Mouse (Mus musculus): ENCODE measurements around the gene Sit1. TPM values are rescaled to one million over a fixed set of nuclear protein-coding genes. Genes with fewer than 3 reads are reported as not detected.
A peak's percentile ranks its signal among the peaks of the same experiment; 100 is the strongest.
"Not testable (repeated sequence)": the region's sequence is repeated elsewhere in the genome, so short reads cannot be mapped to it uniquely, and the experiment has no call there.

Gene Sit1
- polyA plus RNA-seq, 1 experiment, result not detected

DNA sequence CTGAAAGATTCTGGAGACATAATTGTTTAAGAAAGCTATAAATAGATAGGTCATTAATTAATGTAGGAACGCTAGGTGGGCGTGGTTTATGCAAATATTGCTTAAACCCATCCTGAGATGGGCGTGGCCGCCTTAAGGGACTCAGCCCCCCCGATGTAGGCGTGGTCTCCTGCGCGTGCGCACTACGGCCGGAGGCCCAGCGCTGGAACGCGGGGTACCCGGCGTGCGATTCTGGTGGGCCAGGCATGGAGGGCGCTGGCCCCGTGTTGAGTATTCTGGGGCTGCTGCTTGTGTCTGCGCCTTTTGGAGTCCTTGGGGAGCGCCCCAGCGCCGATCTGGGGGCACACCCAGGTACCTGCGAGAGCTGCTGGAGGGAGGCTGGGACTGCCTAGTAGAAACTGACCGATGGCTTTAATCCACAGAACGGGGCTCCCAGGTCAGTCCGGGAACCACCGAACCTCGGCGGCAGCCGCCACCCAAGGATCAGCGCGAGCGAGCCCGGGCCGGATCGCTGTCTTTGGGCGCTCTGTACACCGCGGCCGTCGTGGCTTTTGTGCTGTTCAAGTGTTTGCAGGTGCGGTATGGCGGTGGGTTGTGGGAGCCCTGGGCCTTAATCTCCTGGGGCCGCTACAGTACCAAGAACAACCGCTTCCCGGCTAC is 9.8 kb upstream of the Sit1 start:
- TF ChIP-seq TAL1 (IDR thresholded peaks at IDR 0.05; ENCODE audit: low read length) (no peak), GATA1 (IDR thresholded peaks at IDR 0.05; ENCODE audit: low read length) (no peak)
- Histone ChIP-seq H3K4me1 (ENCODE audit: control insufficient read depth) (peaks cover 81% of the 10 kb centered on the region), H3K4me3 (replicated peaks) (peak overlapping the region; percentile 81), H3K27me3 (ENCODE audit: control insufficient read depth) (no peaks in the 10 kb centered on the region), H3K9me3 (ENCODE audit: control insufficient read depth, low read length) (no peaks in the 10 kb centered on the region), H3K36me3 (ENCODE audit: control insufficient read depth) (peaks cover 37% of the 10 kb centered on the region)

DNA sequence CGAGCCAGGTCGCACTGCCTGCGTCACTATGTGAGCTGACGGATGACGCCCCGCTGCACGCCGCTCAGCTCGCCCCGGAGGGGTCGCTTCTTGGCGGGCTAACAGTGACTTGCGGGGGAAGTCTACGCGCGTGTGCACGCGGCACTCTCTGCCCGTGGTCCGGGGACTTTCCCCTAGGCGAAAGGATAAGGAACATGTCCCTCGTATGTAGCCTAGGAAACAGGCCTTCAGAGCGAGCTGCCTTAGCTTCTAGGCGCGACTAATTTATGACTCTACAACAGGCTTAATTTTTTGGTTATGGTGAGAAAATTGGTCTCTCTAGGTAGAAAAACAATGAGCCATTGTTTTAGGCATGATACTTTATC is 9.3 kb upstream of the Sit1 start, which contains the start of gene Ccdc107:
Gene Ccdc107 (plus strand): TSS at position 80 of the 365 bp plus-strand sequence.
- peaks cover 32% of the 10 kb centered on the region for H3K36me3 ChIP-seq (ENCODE audit: control insufficient read depth)
- H3K27me3 ChIP-seq (ENCODE audit: control insufficient read depth), result no peaks in the 10 kb centered on the region
- H3K4me1 ChIP-seq (ENCODE audit: control insufficient read depth), result peaks cover 76% of the 10 kb centered on the region
- no peak for TF ChIP-seq TAL1 (IDR thresholded peaks at IDR 0.05; ENCODE audit: low read length)
- TF ChIP-seq GATA1 (IDR thresholded peaks at IDR 0.05; ENCODE audit: low read length), result no peak
- H3K4me3 ChIP-seq (replicated peaks), result peak within 1 kb of the TSS; percentile 81
- H3K9me3 ChIP-seq (ENCODE audit: control insufficient read depth, low read length), result no peaks in the 10 kb centered on the region

DNA sequence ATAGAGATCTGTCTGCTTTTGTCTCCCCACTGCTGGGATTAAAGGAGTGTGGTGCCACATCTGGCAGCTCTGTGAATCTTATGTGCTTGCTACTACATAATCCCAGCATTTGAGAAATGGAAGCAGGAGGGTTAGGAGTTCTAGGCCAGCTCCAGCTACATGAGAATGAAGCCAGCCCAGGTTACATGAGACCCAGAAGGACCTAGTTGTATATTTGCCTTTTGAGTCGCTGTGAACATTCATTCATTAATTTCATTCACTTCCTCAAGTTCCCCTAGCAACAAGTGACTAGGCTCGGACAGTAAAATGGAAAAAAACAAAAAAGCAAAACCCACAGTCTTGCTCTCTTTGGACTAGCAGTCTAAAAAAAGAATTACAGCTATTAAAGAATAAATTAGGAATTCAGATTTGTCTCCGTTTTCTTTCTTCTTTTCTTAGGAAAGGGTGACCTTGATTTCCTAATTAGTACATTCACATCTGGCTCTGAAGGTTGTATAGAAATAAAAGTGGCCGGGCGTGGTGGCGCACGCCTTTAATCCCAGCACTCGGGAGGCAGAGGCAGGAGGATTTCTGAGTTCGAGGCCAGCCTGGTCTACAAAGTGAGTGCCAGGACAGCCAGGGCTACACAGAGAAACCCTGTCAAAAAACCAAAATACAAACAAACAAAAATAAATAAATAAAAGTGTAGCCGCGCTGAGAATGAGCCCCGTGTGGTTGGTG is 8.7 kb upstream of the Sit1 start:
- Histone ChIP-seq H3K9me3 (ENCODE audit: control insufficient read depth, low read length) (no peaks in the 10 kb centered on the region), H3K27me3 (ENCODE audit: control insufficient read depth) (no peaks in the 10 kb centered on the region), H3K4me1 (ENCODE audit: control insufficient read depth) (peaks cover 71% of the 10 kb centered on the region), H3K4me3 (replicated peaks) (peak overlapping the region; percentile 81), H3K36me3 (ENCODE audit: control insufficient read depth) (peaks cover 26% of the 10 kb centered on the region)
- TF ChIP-seq TAL1 (IDR thresholded peaks at IDR 0.05; ENCODE audit: low read length), result no peak
- no peak for TF ChIP-seq GATA1 (IDR thresholded peaks at IDR 0.05; ENCODE audit: low read length)

DNA sequence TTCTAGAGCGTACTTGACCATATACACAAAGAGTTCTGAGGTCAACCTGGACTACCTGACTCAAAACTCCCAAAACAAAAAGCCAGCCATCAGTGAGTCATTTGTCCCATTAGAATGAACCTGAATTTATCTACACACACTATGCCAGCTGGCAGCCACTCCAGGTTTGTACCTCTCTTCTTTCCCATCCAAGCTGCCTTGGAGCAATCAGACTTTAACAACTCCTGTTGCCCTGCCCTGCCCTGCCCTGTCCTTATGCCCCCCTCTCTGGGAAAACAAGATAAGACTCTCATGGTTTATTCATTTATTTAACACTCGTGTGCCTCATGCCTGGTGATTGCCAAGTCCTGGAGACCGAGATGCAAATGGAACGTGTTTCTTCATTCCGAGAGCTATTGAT is 7.3 kb upstream of the Sit1 start:
- TF ChIP-seq TAL1 (IDR thresholded peaks at IDR 0.05; ENCODE audit: low read length), result peak; percentile 31; the same call in 1 of the 3 replicates
- TF ChIP-seq GATA1 (IDR thresholded peaks at IDR 0.05; ENCODE audit: low read length), result no peak
- H3K4me1 ChIP-seq (ENCODE audit: control insufficient read depth), result peaks cover 59% of the 10 kb centered on the region
- peaks cover 12% of the 10 kb centered on the region for H3K36me3 ChIP-seq (ENCODE audit: control insufficient read depth)
- H3K4me3 ChIP-seq (replicated peaks), result no peak overlapping the region
- H3K27me3 ChIP-seq (ENCODE audit: control insufficient read depth), result no peaks in the 10 kb centered on the region
- H3K9me3 ChIP-seq (ENCODE audit: control insufficient read depth, low read length), result no peaks in the 10 kb centered on the region

DNA sequence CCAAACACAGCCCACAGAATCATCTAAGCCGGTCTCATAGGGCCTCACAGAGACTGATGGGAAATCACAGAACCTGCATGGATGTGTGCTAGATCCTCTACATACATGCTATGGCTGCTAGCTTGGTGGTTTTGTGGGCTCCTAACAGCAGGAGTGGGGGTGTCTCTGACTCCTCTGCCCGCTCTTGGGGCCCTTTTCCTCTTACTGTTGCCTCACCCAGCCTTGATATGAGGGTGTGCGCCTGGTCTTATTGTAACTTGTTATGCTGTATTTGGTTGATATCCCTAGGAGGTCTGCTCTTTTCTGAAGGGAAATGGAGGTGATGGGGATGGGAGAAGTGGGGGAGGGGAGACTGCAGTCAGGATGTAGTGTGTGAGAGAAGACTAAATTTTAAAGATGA is 6.1 kb upstream of the Sit1 start:
- no peak overlapping the region for H3K4me3 ChIP-seq (replicated peaks)

DNA sequence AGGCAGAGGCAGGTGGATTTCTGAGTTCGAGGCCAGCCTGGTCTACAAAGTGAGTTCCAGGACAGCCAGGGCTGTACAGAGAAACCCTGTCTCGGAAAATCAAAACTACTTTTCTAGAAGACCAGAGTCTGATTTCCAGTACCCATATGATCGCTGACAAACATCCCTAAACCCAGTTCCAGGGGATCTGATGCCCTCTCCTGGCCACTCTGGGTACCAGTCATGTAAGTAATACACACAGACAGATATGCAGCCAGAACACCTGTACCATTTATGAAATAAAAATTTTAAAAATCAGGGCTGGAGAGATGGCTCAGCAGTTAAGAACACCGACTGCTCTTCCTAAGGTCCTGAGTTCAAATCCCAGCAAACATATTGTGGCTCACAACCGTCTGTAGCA is 2.1 kb upstream of the Sit1 start:
- not testable (repeated sequence) for H3K9me3 ChIP-seq (ENCODE audit: control insufficient read depth, low read length); H3K36me3 ChIP-seq (ENCODE audit: control insufficient read depth); H3K27me3 ChIP-seq (ENCODE audit: control insufficient read depth); H3K4me3 ChIP-seq (replicated peaks)
- peaks cover 18% of the 10 kb centered on the region for H3K4me1 ChIP-seq (ENCODE audit: control insufficient read depth)

More for the DNA sequence above, 6.1 kb upstream of the Sit1 start:
- H3K4me1 ChIP-seq (ENCODE audit: control insufficient read depth), result peaks cover 47% of the 10 kb centered on the region
- H3K9me3 ChIP-seq (ENCODE audit: control insufficient read depth, low read length), result peaks cover 3% of the 10 kb centered on the region
- H3K27me3 ChIP-seq (ENCODE audit: control insufficient read depth), result no peaks in the 10 kb centered on the region
- TF ChIP-seq TAL1 (IDR thresholded peaks at IDR 0.05; ENCODE audit: low read length), result no peak
- no peak for TF ChIP-seq GATA1 (IDR thresholded peaks at IDR 0.05; ENCODE audit: low read length)
- H3K36me3 ChIP-seq (ENCODE audit: control insufficient read depth), result no peaks in the 10 kb centered on the region

DNA sequence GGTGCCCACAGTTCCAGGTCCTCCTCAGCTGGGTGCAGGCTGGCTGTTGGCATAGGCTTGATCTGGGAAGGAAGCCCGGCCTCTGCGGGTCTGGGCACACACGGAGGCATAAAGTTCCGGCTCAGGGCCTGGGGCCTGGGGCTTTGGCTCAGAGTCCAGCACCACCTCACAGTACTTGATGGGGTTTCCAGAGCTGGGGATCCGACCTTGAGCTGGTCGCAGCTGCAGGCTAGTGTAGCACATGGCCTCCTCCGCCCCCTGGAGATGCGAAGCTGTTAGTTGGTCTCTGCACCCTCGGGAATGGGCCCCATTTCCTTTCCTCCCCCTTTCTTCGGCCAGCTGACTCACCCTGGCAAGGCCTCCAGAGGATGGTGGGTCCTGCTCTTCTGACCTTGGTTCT is 943 bp downstream of the Sit1 start:
- TF ChIP-seq GATA1 (IDR thresholded peaks at IDR 0.05; ENCODE audit: low read length), result no peak
- TF ChIP-seq TAL1 (IDR thresholded peaks at IDR 0.05; ENCODE audit: low read length), result no peak
- Histone ChIP-seq H3K9me3 (ENCODE audit: control insufficient read depth, low read length) (peaks cover 3% of the 10 kb centered on the region), H3K4me1 (ENCODE audit: control insufficient read depth) (peaks cover 17% of the 10 kb centered on the region), H3K4me3 (replicated peaks) (no peak overlapping the region), H3K36me3 (ENCODE audit: control insufficient read depth) (no peaks in the 10 kb centered on the region), H3K27me3 (ENCODE audit: control insufficient read depth) (peaks cover 6% of the 10 kb centered on the region)

DNA sequence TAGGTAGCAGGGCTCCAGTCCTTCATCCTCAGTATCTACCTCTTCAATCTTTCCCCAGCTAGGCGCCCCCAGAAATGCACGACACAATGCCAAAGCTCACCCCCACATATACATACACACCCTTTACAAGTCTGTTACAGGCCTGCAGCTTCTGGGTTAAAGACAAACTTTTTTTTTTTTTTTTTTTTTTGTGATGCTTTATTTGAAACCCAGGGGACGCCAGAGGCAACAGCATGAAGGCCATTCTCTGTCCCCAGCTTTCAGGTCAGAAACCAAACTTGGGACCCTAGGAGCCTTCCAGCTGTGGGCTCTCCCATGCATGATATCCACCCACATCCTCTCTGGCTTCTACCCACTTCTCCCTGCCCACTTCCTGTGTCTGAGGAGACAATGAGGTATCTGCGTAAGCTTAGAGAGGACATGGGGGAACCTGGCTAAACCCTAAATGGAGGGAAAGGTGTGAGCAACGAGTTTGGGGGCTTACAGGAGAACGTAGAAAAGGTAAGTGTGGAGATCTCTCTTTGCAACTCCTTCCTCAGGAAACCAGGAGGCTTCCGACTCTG is 1.6 kb downstream of the Sit1 start:
- no peaks in the 10 kb centered on the region for H3K36me3 ChIP-seq (ENCODE audit: control insufficient read depth)
- peaks cover 3% of the 10 kb centered on the region for H3K9me3 ChIP-seq (ENCODE audit: control insufficient read depth, low read length)
- TF ChIP-seq TAL1 (IDR thresholded peaks at IDR 0.05; ENCODE audit: low read length) (no peak), GATA1 (IDR thresholded peaks at IDR 0.05; ENCODE audit: low read length) (no peak)
- peaks cover 6% of the 10 kb centered on the region for H3K27me3 ChIP-seq (ENCODE audit: control insufficient read depth)
- H3K4me3 ChIP-seq (replicated peaks), result no peak overlapping the region
- H3K4me1 ChIP-seq (ENCODE audit: control insufficient read depth), result peaks cover 17% of the 10 kb centered on the region

DNA sequence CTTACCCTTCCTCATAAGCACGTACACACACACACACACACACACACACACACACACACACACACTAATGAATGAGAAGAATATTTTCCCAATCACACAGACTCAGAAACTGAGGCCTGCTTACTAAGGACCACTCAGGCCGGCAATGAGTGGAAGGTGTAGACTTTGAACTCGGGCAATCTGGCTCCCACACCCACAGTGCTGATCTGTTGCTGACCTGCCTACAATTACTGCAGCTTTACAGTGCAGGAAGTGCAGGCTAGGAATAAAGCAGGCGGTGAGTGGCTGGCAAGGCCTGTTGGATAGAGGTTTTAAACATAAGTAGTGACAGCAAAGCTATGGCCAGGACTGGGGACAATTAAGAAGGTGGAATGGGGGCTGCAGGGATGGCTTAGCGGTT is 2.5 kb downstream of the Sit1 start:
- TF ChIP-seq GATA1 (IDR thresholded peaks at IDR 0.05; ENCODE audit: low read length) (no peak), TAL1 (IDR thresholded peaks at IDR 0.05; ENCODE audit: low read length) (no peak)
- Histone ChIP-seq H3K4me3 (replicated peaks) (no peak overlapping the region), H3K27me3 (ENCODE audit: control insufficient read depth) (peaks cover 6% of the 10 kb centered on the region), H3K9me3 (ENCODE audit: control insufficient read depth, low read length) (peaks cover 3% of the 10 kb centered on the region), H3K36me3 (ENCODE audit: control insufficient read depth) (no peaks in the 10 kb centered on the region), H3K4me1 (ENCODE audit: control insufficient read depth) (peaks cover 19% of the 10 kb centered on the region)

Measured in erythroblast, embryonic 14.5 days (primary cell).